Mouse (Mus musculus) megakaryocyte, embryonic 14.5 days (primary cell): ENCODE data around the gene Wdfy1. TPM values are rescaled to one million over a fixed set of nuclear protein-coding genes. Genes with fewer than 3 reads are reported as not detected.

ENCODE experiments used
- H3K27me3 ChIP-seq: replicated peaks from 2 replicates; pipeline ENCODE3; 2012; ENCODE audit warnings: inconsistent platforms
- H3K36me3 ChIP-seq: replicated peaks from 2 replicates; pipeline ENCODE3; 2012; ENCODE audit warnings: low read length, inconsistent platforms, mixed read lengths
- H3K4me1 ChIP-seq: 2 replicates; pipeline ENCODE4 v1.6.1; 2012; ENCODE audit warnings: inconsistent platforms
- H3K4me3 ChIP-seq: replicated peaks from 2 replicates; pipeline ENCODE3; 2012; ENCODE audit warnings: moderate library complexity, mild to moderate bottlenecking, inconsistent platforms
- H3K9me3 ChIP-seq: 2 replicates; pipeline ENCODE4 v1.6.1; 2012; ENCODE audit warnings: inconsistent platforms
- FLI1 ChIP-seq: IDR thresholded peaks from 2 replicates; pipeline ENCODE4 v1.6.1; 2012; ENCODE audit warnings: low read length, inconsistent platforms, mixed read lengths
- GATA1 ChIP-seq: IDR thresholded peaks from 3 replicates; pipeline ENCODE4 v1.6.1; 2012; ENCODE audit warnings: mixed read lengths, low read length, inconsistent platforms, borderline replicate concordance
- polyA plus RNA-seq: library from polyadenylated mRNA; stranded (reverse); fragments of >175 nt; gene quantifications from 2 replicates; pipeline ENCODE4 v1.2.3, GENCODE M21; 2012; ENCODE audit warnings: low replicate concordance; ENCODE audit not compliant: insufficient read depth

Wdfy1 gene
- polyA plus RNA-seq, 1 experiment: 98.6 TPM

GRCm38 (mm10) chr1:79697382-79697781, 78.6 kb downstream of the Wdfy1 start:
- TF ChIP-seq FLI1: no peak
- TF ChIP-seq GATA1: no peak
- Histone ChIP-seq H3K27me3 (no peaks in the 10 kb centered on the region), H3K4me3 (no peak overlapping the region), H3K9me3 (no peaks in the 10 kb centered on the region), H3K4me1 (peaks cover 70% of the 10 kb centered on the region), H3K36me3 (peaks cover 49% of the 10 kb centered on the region)

- H3K36me3 ChIP-seq: peaks cover 44% of the 10 kb centered on the region
- H3K4me1 ChIP-seq: peaks cover 66% of the 10 kb centered on the region
- no peaks in the 10 kb centered on the region for H3K27me3 ChIP-seq
- no peak overlapping the region for H3K4me3 ChIP-seq
- no peak for TF ChIP-seq FLI1
- TF ChIP-seq GATA1: no peak
- H3K9me3 ChIP-seq: 0 out of 2 replicates have a peak, but pooled peaks cover 2% of the 10 kb centered on the region
Measured at GRCm38 (mm10) chr1:79696933-79697332, 79.0 kb downstream of the Wdfy1 start.

- TF ChIP-seq GATA1 (no peak), FLI1 (no peak)
- peaks cover 11% of the 10 kb centered on the region; the same call in 1 of the 2 replicates for H3K9me3 ChIP-seq
- no peak overlapping the region for H3K4me3 ChIP-seq
- H3K4me1 ChIP-seq: peaks cover 25% of the 10 kb centered on the region
- peaks cover 8% of the 10 kb centered on the region for H3K36me3 ChIP-seq
- no peaks in the 10 kb centered on the region for H3K27me3 ChIP-seq
Measured at GRCm38 (mm10) chr1:79692482-79692881, 83.5 kb downstream of the Wdfy1 start.

GRCm38 (mm10) chr1:79687254-79687653, 88.7 kb downstream of the Wdfy1 start:
- Histone ChIP-seq H3K27me3 (no peaks in the 10 kb centered on the region), H3K4me1 (peaks cover 36% of the 10 kb centered on the region), H3K9me3 (peaks cover 11% of the 10 kb centered on the region; the same call in 1 of the 2 replicates), H3K4me3 (no peak overlapping the region), H3K36me3 (no peaks in the 10 kb centered on the region)
- TF ChIP-seq FLI1 (no peak), GATA1 (no peak; the same call in 2 of the 3 replicates)

GRCm38 (mm10) chr1:79684027-79684426, 91.9 kb downstream of the Wdfy1 start:
- Histone ChIP-seq H3K4me3 (no peak overlapping the region), H3K9me3 (peaks cover 5% of the 10 kb centered on the region; the same call in 1 of the 2 replicates), H3K36me3 (no peaks in the 10 kb centered on the region), H3K27me3 (no peaks in the 10 kb centered on the region), H3K4me1 (peaks cover 36% of the 10 kb centered on the region)
- TF ChIP-seq FLI1: no peak
- no peak for TF ChIP-seq GATA1

GRCm38 (mm10) chr1:79682936-79683335, 93.0 kb downstream of the Wdfy1 start:
- Histone ChIP-seq H3K27me3 (no peaks in the 10 kb centered on the region), H3K36me3 (no peaks in the 10 kb centered on the region), H3K4me1 (peaks cover 36% of the 10 kb centered on the region), H3K9me3 (peaks cover 3% of the 10 kb centered on the region; the same call in 1 of the 2 replicates), H3K4me3 (no peak overlapping the region)
- no peak for TF ChIP-seq FLI1
- TF ChIP-seq GATA1: no peak

- H3K4me3 ChIP-seq: no peak overlapping the region
- peaks cover 23% of the 10 kb centered on the region for H3K4me1 ChIP-seq
- no peaks in the 10 kb centered on the region for H3K27me3 ChIP-seq
- no peaks in the 10 kb centered on the region for H3K36me3 ChIP-seq
- no peaks in the 10 kb centered on the region for H3K9me3 ChIP-seq
- no peak for TF ChIP-seq FLI1
- no peak for TF ChIP-seq GATA1
Measured at GRCm38 (mm10) chr1:79680777-79681176, 95.2 kb downstream of the Wdfy1 start.

GRCm38 (mm10) chr1:79678117-79678684, 97.7 kb downstream of the Wdfy1 start:
- TF ChIP-seq FLI1: no peak
- no peak for TF ChIP-seq GATA1
- peaks cover 2% of the 10 kb centered on the region for H3K27me3 ChIP-seq
- H3K36me3 ChIP-seq: no peaks in the 10 kb centered on the region
- peaks cover 14% of the 10 kb centered on the region for H3K4me1 ChIP-seq
- no peak overlapping the region for H3K4me3 ChIP-seq
- no peaks in the 10 kb centered on the region for H3K9me3 ChIP-seq

- Histone ChIP-seq H3K4me1 (peaks cover 27% of the 10 kb centered on the region), H3K27me3 (peaks cover 6% of the 10 kb centered on the region), H3K4me3 (no peak overlapping the region), H3K36me3 (no peaks in the 10 kb centered on the region), H3K9me3 (no peaks in the 10 kb centered on the region)
- TF ChIP-seq GATA1 (no peak), FLI1 (no peak)
Measured at GRCm38 (mm10) chr1:79675716-79676115, 100.2 kb downstream of the Wdfy1 start.

- Histone ChIP-seq H3K27me3 (peaks cover 7% of the 10 kb centered on the region), H3K9me3 (no peaks in the 10 kb centered on the region), H3K4me1 (peaks cover 39% of the 10 kb centered on the region), H3K36me3 (no peaks in the 10 kb centered on the region), H3K4me3 (peak within 1 kb of the TSS; percentile 98)
- TF ChIP-seq GATA1: no peak
- no peak for TF ChIP-seq FLI1
Measured at GRCm38 (mm10) chr1:79671543-79672337, 104.2 kb downstream of the Wdfy1 start, which contains the start of gene Ap1s3. TSS of gene Ap1s3 (minus strand) at chr1:79671972.
